Mouse (Mus musculus): ENCODE data around the gene Zmynd10. TPM values are rescaled to one million over a fixed set of nuclear protein-coding genes. Genes with fewer than 3 reads are reported as not detected.

Gene Zmynd10
- total RNA-seq, 2 experiments from 2014 or later = 3.4 to 4.3 TPM

Other genes with a start within 250 kb of the Zmynd10 start
- gene Hemk1, start 208.9 kb upstream of the Zmynd10 start, total RNA-seq (2021) = 10 to 100 TPM; 17.2 to 19.5 TPM
- 1 to 10 TPM; 1.5 to 1.9 TPM for gene 6430571L13Rik, start 206.7 kb upstream of the Zmynd10 start, total RNA-seq (2021)
- 10 to 100 TPM; 17.5 to 23.3 TPM for gene Cacna2d2, start 147.7 kb upstream of the Zmynd10 start, total RNA-seq (2021)
- 10 to 100 TPM; 34.6 to 35.0 TPM for gene Tmem115, start 13.4 kb upstream of the Zmynd10 start, total RNA-seq (2021)
- gene Cyb561d2, start 5.1 kb upstream of the Zmynd10 start, total RNA-seq (2021) = 10 to 100 TPM; 15.1 to 18.2 TPM
- gene Nprl2, start 5.1 kb upstream of the Zmynd10 start, total RNA-seq (2021) = 10 to 100 TPM; 39.7 to 47.9 TPM
- 10 to 100 TPM; 15.8 TPM for gene Rassf1, start 4.3 kb downstream of the Zmynd10 start, total RNA-seq (2021)
- 10 to 100 TPM; 70.1 to 82.0 TPM for gene Tusc2, start 16.0 kb downstream of the Zmynd10 start, total RNA-seq (2021)
- 10 to 100 TPM; 13.0 to 13.5 TPM for gene Hyal2, start 20.6 kb downstream of the Zmynd10 start, total RNA-seq (2021)
- gene Hyal1, start 29.6 kb downstream of the Zmynd10 start, total RNA-seq (2021) = 1 to 10 TPM; 6.5 to 6.7 TPM
- 10 to 100 TPM; 13.5 to 13.8 TPM for gene Naa80, start 31.6 kb downstream of the Zmynd10 start, total RNA-seq (2021)
- gene Hyal3, start 33.5 kb downstream of the Zmynd10 start, total RNA-seq (2021) = 1 to 10 TPM; 1.3 to 1.8 TPM
- gene Ifrd2, start 40.3 kb downstream of the Zmynd10 start, total RNA-seq (2021) = 10 to 100 TPM; 11.2 to 13.8 TPM
- 1 to 10 TPM; 1.7 to 2.2 TPM for gene Sema3b, start 61.9 kb downstream of the Zmynd10 start, total RNA-seq (2021)
- gene Gnai2, start 88.1 kb downstream of the Zmynd10 start, total RNA-seq (2021) = 100 to 1,000 TPM; 195 to 208 TPM
- 10 to 100 TPM; 53.9 to 60.6 TPM for gene Slc38a3, start 122.2 kb downstream of the Zmynd10 start, total RNA-seq (2021)
- gene Gnat1, start 132.4 kb downstream of the Zmynd10 start, total RNA-seq (2021) = not detected
- gene Sema3f, start 163.2 kb downstream of the Zmynd10 start, total RNA-seq (2021) = 1 to 10 TPM; 4.3 to 4.6 TPM
- gene Rbm5, start 223.7 kb downstream of the Zmynd10 start, total RNA-seq (2021) = 100 to 1,000 TPM; 143 to 166 TPM

Data from layer of hippocampus, postnatal 36 days (tissue).